Mouse (Mus musculus) G1E (cell line): ENCODE measurements at regions not wholly inside any gene's neighbourhood (a gene's known extent, or its start where the extent isn't known, plus 50 kb on each side); places are given as distances from the start of the nearest gene placed in this dataset.

ENCODE experiments used
- ATAC-seq: 2 replicates; pipeline ENCODE4 v1.8.0; 2016; ENCODE audit warnings: mild to moderate bottlenecking; ENCODE audit not compliant: insufficient number of reproducible peaks, poor library complexity, low FRiP score, severe bottlenecking; ENCODE audit errors: extremely low read depth
- DNase-seq: peaks from one replicate; pipeline ENCODE4 v3.0.0; 2012; ENCODE audit warnings: low spot score
- H3K27me3 ChIP-seq: 2 replicates; pipeline ENCODE4 v1.6.1; 2012; ENCODE audit warnings: mild to moderate bottlenecking, low read length, inconsistent platforms; ENCODE audit not compliant: insufficient read depth
- H3K36me3 ChIP-seq: replicated peaks from 2 replicates; pipeline ENCODE3; 2012; ENCODE audit warnings: mild to moderate bottlenecking, inconsistent platforms
- H3K4me1 ChIP-seq: 2 replicates; pipeline ENCODE4 v1.6.1; 2012; ENCODE audit warnings: low read depth, low read length, inconsistent platforms, mixed read lengths; ENCODE audit not compliant: insufficient read depth
- H3K4me3 ChIP-seq: 2 replicates; pipeline ENCODE4 v1.5.1; 2012; ENCODE audit warnings: low read depth, mild to moderate bottlenecking, inconsistent platforms, low read length, moderate library complexity, mixed read lengths
- H3K9me3 ChIP-seq: replicated peaks from 2 replicates; pipeline ENCODE4 v1.6.1; 2012; ENCODE audit warnings: inconsistent platforms
- CTCF ChIP-seq: IDR thresholded peaks from 2 replicates; pipeline ENCODE4 v1.5.1; 2012; ENCODE audit warnings: low read depth, low read length, inconsistent platforms, mixed read lengths
- GATA1 ChIP-seq: IDR thresholded peaks from 2 replicates; pipeline ENCODE4 v1.6.1; 2012; ENCODE audit warnings: borderline replicate concordance, low read length, inconsistent platforms, mixed read lengths
- GATA2 ChIP-seq: IDR thresholded peaks from 2 replicates; pipeline ENCODE4 v1.6.1; 2012; ENCODE audit warnings: low read depth, low read length, inconsistent platforms, borderline replicate concordance
- POLR2AphosphoS5 ChIP-seq: IDR thresholded peaks from 2 replicates; pipeline ENCODE4 v1.6.1; 2012; ENCODE audit warnings: low read depth, low read length, inconsistent platforms; ENCODE audit not compliant: insufficient replicate concordance
- TAL1 ChIP-seq: conservative IDR thresholded peaks from 2 replicates; pipeline ENCODE4 v1.6.1; 2012; ENCODE audit warnings: low read depth, low read length, inconsistent platforms, mixed read lengths

DNA sequence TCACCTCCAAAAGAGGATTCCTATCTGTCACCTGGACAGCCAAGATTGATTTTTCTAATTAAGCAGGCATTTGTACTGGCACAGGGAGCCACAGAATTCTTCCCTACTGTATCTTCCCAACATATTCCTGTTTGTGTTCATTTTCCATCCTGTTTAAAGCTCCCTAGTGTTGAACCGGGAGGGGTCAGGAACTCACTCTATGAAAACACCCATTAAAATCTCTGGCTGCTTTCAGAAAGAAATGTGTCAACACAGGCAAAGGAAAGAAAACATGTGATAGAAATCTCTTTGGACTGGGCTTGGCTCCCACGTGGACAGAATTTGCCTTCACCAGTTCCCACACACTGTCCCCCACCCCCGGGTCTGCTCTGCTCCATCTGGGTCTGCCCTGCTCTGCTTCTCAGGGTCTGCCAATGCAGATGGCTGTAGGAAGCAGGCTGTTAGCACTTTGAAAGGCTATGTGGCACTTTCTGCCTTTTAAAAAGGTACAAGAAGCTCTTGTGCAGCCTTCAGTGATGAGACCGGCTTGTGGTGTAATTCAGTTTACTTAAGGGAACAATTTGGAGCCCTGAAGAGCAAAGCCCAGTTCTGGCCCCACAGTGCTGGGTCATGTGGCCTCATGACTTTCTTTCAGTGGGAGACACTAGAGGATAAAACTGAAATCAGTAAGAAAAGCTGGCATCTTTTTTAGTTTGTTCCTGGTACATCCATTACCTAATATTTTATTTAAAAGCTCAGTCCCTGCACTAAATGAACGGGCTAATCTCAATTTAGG lies 597.2 kb upstream of the Tbl1xr1 start:
- no peaks in the 10 kb centered on the region for H3K9me3 ChIP-seq
- DNase-seq: no peak
- ATAC-seq: no peak

DNA sequence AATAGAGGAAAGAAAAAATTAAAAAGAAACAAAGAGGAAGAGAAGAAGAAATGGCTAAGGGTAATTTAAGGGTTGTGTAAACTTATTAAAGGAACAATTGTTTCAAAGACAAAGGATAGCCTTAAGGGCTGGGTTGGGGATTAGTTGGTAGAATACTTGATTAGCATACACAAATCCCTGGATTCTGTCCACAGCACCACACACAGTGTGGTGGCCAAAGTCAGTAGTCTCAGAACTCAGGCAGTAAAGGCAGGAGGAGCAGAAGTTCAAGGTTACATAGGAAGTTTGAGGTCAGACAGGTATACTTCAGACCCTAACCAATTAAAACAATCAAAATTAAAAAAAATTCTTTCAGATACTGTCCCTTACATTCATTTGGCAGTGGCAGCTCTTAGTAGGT lies 596.6 kb upstream of the Tbl1xr1 start:
- no peaks in the 10 kb centered on the region for H3K27me3 ChIP-seq
- no peak overlapping the region for H3K4me3 ChIP-seq
- ATAC-seq (no peak), DNase-seq (no peak)
- H3K36me3 ChIP-seq: no peaks in the 10 kb centered on the region
- no peaks in the 10 kb centered on the region for H3K4me1 ChIP-seq
- TF ChIP-seq POLR2AphosphoS5: no peak
- TF ChIP-seq GATA1: no peak
- no peak for TF ChIP-seq CTCF
- no peak for TF ChIP-seq TAL1
- no peak for TF ChIP-seq GATA2
- no peaks in the 10 kb centered on the region for H3K9me3 ChIP-seq

More for the DNA sequence above, 597.2 kb upstream of the Tbl1xr1 start:
- H3K27me3 ChIP-seq: no peaks in the 10 kb centered on the region
- no peak overlapping the region for H3K4me3 ChIP-seq
- H3K4me1 ChIP-seq: no peaks in the 10 kb centered on the region
- TF ChIP-seq GATA1 (no peak), GATA2 (no peak)
- no peaks in the 10 kb centered on the region for H3K36me3 ChIP-seq

GRCm38 (mm10) chr3:21484052-21484451 lies 592.4 kb upstream of the Tbl1xr1 start:
- DNase-seq (no peak), ATAC-seq (no peak)
- Histone ChIP-seq H3K36me3 (no peaks in the 10 kb centered on the region), H3K9me3 (no peaks in the 10 kb centered on the region), H3K27me3 (no peaks in the 10 kb centered on the region), H3K4me3 (no peak overlapping the region), H3K4me1 (no peaks in the 10 kb centered on the region)
- TF ChIP-seq POLR2AphosphoS5 (no peak), TAL1 (no peak), GATA1 (no peak), GATA2 (no peak), CTCF (no peak)

DNA sequence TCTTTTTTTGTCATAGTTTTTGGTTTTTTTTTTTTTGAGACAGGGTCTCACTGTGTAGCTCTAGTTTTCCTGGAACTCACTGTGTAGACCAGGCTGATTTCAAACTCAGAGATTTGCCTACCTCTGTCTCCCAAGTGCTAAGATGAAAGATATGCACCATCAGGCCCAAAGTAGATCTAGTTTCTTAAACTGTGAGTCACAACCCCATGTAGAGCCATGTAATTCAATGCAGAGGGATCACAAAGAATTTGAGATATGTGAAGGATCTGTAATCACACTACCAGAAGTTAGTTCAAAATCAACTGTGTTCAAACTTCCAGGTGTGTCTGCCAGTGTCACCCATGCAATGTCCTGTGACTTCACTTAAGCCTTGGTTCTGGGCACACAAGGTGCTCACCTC lies 591.0 kb upstream of the Tbl1xr1 start:
- Histone ChIP-seq H3K36me3 (no peaks in the 10 kb centered on the region), H3K4me1 (no peaks in the 10 kb centered on the region), H3K4me3 (no peak overlapping the region), H3K9me3 (no peaks in the 10 kb centered on the region), H3K27me3 (no peaks in the 10 kb centered on the region)
- DNase-seq: no peak
- TF ChIP-seq GATA1 (no peak), CTCF (no peak), GATA2 (no peak), TAL1 (no peak), POLR2AphosphoS5 (no peak)
- ATAC-seq: no peak

GRCm38 (mm10) chr3:21489547-21489946 lies 586.9 kb upstream of the Tbl1xr1 start:
- no peaks in the 10 kb centered on the region for H3K36me3 ChIP-seq
- H3K4me3 ChIP-seq: no peak overlapping the region
- no peak for ATAC-seq
- H3K4me1 ChIP-seq: no peaks in the 10 kb centered on the region
- no peaks in the 10 kb centered on the region for H3K9me3 ChIP-seq
- no peak for TF ChIP-seq TAL1
- TF ChIP-seq POLR2AphosphoS5: no peak
- TF ChIP-seq CTCF: no peak
- no peak for TF ChIP-seq GATA2
- no peak for TF ChIP-seq GATA1
- no peaks in the 10 kb centered on the region for H3K27me3 ChIP-seq
- no peak for DNase-seq

DNA sequence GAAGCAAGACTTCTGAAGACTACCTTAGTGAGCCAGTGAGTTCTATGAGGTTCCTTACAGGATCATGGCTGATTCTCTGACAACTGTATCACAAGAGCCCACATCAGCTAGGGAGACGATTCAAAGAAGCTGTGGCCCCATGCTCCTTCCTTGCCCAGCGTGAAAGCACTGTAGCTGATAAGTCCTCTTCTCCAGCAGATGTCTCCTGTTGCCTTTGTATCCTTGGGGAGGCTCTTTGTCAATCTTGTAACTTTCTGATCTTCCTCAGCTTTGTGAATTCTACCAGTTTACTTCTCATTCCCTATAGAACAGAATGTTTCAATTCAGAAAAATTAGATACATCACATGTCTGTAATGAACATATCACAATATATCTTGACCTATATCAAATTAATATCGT lies 584.0 kb upstream of the Tbl1xr1 start:
- H3K9me3 ChIP-seq: no peaks in the 10 kb centered on the region
- DNase-seq (no peak), ATAC-seq (no peak)
- TF ChIP-seq GATA1 (no peak), GATA2 (no peak), CTCF (no peak), POLR2AphosphoS5 (no peak), TAL1 (no peak)
- H3K4me1 ChIP-seq: no peaks in the 10 kb centered on the region
- H3K4me3 ChIP-seq: no peak overlapping the region
- no peaks in the 10 kb centered on the region for H3K36me3 ChIP-seq
- no peaks in the 10 kb centered on the region for H3K27me3 ChIP-seq
